Mouse (Mus musculus): Measurements from ENCODE around the gene Asic2.

DNA sequence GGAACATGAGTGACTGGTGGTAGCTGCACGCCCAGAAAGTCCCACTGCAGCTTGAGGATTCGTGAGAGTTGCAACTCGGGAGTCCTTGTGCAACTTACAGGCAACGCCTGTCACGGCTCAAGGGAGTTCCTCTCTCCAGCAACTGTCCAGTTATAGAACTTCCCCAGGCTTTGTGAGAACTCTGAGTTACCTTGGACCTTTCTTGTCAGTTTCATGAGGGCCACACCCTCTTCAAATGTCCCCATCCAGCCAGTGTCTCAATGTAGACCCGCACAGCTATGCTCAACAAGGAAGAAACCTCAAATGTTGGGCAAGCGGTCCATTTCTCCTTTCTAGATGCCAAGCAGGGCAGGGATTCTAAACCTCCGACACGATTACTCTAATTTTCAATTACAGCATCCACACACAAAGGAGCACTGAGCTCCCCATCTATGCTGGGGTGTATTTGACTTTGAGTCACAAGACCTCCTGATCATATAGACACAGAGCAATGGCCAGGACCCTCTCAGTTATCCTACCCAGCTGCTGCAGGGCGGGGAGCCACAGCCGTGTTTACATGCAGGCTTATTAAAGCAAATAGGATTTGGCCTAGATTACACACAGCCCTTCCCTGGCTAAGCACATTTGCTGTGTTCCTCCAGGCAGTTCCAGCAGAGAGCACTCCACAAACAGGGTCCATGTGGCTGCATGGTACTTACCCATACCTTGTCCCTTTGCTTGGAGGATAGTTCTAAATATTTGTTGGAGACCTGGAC lies 161.2 kb downstream of the Asic2 start:
- no peak for TF ChIP-seq POLR2A (IDR thresholded peaks at IDR 0.05; ENCODE audit: control insufficient read depth, extremely low read depth, insufficient read depth, low read length, poor library complexity)
- no peak for TF ChIP-seq CTCF (IDR thresholded peaks at IDR 0.05; ENCODE audit: borderline replicate concordance, control insufficient read depth, extremely low read depth, insufficient read depth, low read length, poor library complexity)
